Mouse (Mus musculus) neural tube, embryonic 11.5 days (tissue): Measurements from ENCODE around the gene Slc16a5. TPM values are rescaled to one million over a fixed set of nuclear protein-coding genes. Genes with fewer than 3 reads are reported as not detected.

Experiments
- ATAC-seq: fragments of 200-750 bp; cut with Nextera tagmentation; 2 replicates; pipeline ENCODE4 v1.8.0; 2017; ENCODE audit warnings: moderate number of reproducible peaks, mild to moderate bottlenecking, moderate TSS enrichment, moderate library complexity; ENCODE audit not compliant: insufficient read depth, low FRiP score, low TSS enrichment
- DNase-seq: peaks from one replicate; pipeline ENCODE4 v3.0.0-alpha.2; 2015; ENCODE audit warnings: low spot score
- H3K27ac ChIP-seq: fragments of 300-500 bp; sonication (generic); 2 replicates; pipeline ENCODE4 v1.5.1; 2014; ENCODE audit warnings: low read depth, mild to moderate bottlenecking, low read length
- H3K27me3 ChIP-seq: fragments of 300-500 bp; sonication (generic); 2 replicates; pipeline ENCODE4 v1.6.1; 2014; ENCODE audit warnings: mild to moderate bottlenecking, low read length, mixed read lengths; ENCODE audit not compliant: control insufficient read depth, insufficient read depth
- H3K36me3 ChIP-seq: fragments of 300-500 bp; sonication (generic); 2 replicates; pipeline ENCODE4 v1.6.1; 2014; ENCODE audit warnings: mild to moderate bottlenecking, low read length, moderate library complexity, mixed read lengths; ENCODE audit not compliant: control insufficient read depth, insufficient read depth
- H3K4me1 ChIP-seq: fragments of 300-500 bp; sonication (generic); 2 replicates; pipeline ENCODE4 v1.6.1; 2014; ENCODE audit warnings: low read length, mixed read lengths; ENCODE audit not compliant: control insufficient read depth, insufficient read depth
- H3K4me2 ChIP-seq: fragments of 300-500 bp; sonication (generic); 2 replicates; pipeline ENCODE4 v1.6.1; 2014; ENCODE audit warnings: low read depth, mild to moderate bottlenecking, moderate library complexity
- H3K4me3 ChIP-seq: fragments of 300-500 bp; sonication (generic); 2 replicates; pipeline ENCODE4 v1.5.1; 2014; ENCODE audit warnings: low read depth, low read length
- H3K9ac ChIP-seq: fragments of 300-500 bp; sonication (generic); 2 replicates; pipeline ENCODE4 v1.6.1; 2014; ENCODE audit warnings: mild to moderate bottlenecking, low read length
- H3K9me3 ChIP-seq: fragments of 300-500 bp; sonication (generic); 2 replicates; pipeline ENCODE4 v1.6.1; 2016; ENCODE audit warnings: low read length; ENCODE audit not compliant: control insufficient read depth
- WGBS: fragments of 180-500 bp; shearing (Covaris S2); extraction: QIAGEN DNeasy Blood & Tissue Kit; methylation state at CpG from one replicate; pipeline ENCODE4 v1.1.7; 2014; 5-methylcytosine and 5-hydroxymethylcytosine counted together
- microRNA-seq: library from miRNA; unstranded; fragments of <30 nt; microRNA quantifications from one replicate; pipeline ENCODE4, GENCODE M21; 2016
- polyA plus RNA-seq: library from polyadenylated mRNA; unstranded; fragments of >200 nt; fragmentation: Nextera tagmentation; extraction: Ambion mirVana; gene quantifications from 2 replicates; pipeline ENCODE4 v1.2.1, GENCODE M21; 2014

Gene Slc16a5
- polyA plus RNA-seq, 1 experiment from 2014 or later, result 0.11 TPM

DNA sequence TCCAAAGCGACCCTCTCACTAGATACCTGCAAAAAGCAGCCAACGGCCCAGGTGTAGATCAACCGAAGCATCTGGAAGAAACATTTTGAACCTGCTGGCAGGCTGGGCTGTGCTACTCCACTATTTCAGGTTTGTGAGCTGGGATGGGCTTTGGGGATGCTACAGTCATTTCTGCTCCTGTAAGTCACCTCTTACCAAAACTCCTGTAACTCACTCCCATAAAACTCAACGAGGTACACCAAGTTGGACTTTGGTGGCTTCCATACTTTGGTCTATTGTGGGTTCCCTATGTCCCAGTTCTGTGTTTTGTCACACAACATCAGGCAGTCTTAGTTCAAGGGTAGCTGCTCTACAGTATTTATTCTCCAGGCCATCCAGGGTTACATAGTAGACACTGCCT, 58.8 kb downstream of the Slc16a5 start:
- Histone ChIP-seq H3K4me1 (no peaks in the 10 kb centered on the region), H3K36me3 (0 out of 2 replicates have a peak, but pooled peaks cover 2% of the 10 kb centered on the region), H3K9me3 (no peaks in the 10 kb centered on the region), H3K4me3 (no peak overlapping the region), H3K27ac (no peak overlapping the region), H3K27me3 (no peaks in the 10 kb centered on the region), H3K4me2 (no peak overlapping the region), H3K9ac (no peak overlapping the region)
- WGBS, result 89% methylated on average over 4 of the region's 4 CpGs
- DNase-seq (no peak), ATAC-seq (no peak)

- H3K9ac ChIP-seq, result no peak overlapping the region
- no peaks in the 10 kb centered on the region for H3K27me3 ChIP-seq
- no peaks in the 10 kb centered on the region for H3K4me1 ChIP-seq
- H3K9me3 ChIP-seq, result no peaks in the 10 kb centered on the region
- no peak for DNase-seq
- peaks cover 4% of the 10 kb centered on the region; the same call in 1 of the 2 replicates for H3K36me3 ChIP-seq
- H3K4me2 ChIP-seq, result no peak overlapping the region
- no peak overlapping the region for H3K27ac ChIP-seq
- no peak overlapping the region for H3K4me3 ChIP-seq
- no peak for ATAC-seq
- 95% methylated on average over 2 of the region's 2 CpGs for WGBS
Measured at GRCm38 (mm10) chr11:115522238-115522637, 60.0 kb downstream of the Slc16a5 start.

- no peak overlapping the region for H3K4me2 ChIP-seq
- no peaks in the 10 kb centered on the region for H3K9me3 ChIP-seq
- H3K36me3 ChIP-seq, result peaks cover 6% of the 10 kb centered on the region; the same call in 1 of the 2 replicates
- H3K4me1 ChIP-seq, result no peaks in the 10 kb centered on the region
- no peak overlapping the region for H3K27ac ChIP-seq
- no peaks in the 10 kb centered on the region for H3K27me3 ChIP-seq
- H3K4me3 ChIP-seq, result no peak overlapping the region
- no peak for ATAC-seq
- no peak for DNase-seq
- H3K9ac ChIP-seq, result no peak overlapping the region
- WGBS, result 90% methylated on average over 2 of the region's 2 CpGs
Measured at GRCm38 (mm10) chr11:115522703-115523102, 60.4 kb downstream of the Slc16a5 start.

Small RNA genes lying within 50 kb of the gene (microRNA-seq; reads per million reads assigned to microRNA genes)
- gene Mir3968, result not detected

Other genes starting within 250 kb of the Slc16a5 start
- gene Grin2c, start 195.2 kb upstream of the Slc16a5 start, polyA plus RNA-seq, result 0.57 and 0.85 TPM in 2 replicates
- 14.0 and 15.1 TPM in 2 replicates for gene Fdxr, start 185.4 kb upstream of the Slc16a5 start, polyA plus RNA-seq
- gene Fads6, start 164.8 kb upstream of the Slc16a5 start, polyA plus RNA-seq, result 0.18 and 0.24 TPM in 2 replicates
- not detected in 2 replicates for gene Otop2, start 155.3 kb upstream of the Slc16a5 start, polyA plus RNA-seq
- 0.12 TPM in 1 of 2 replicates, not detected in the other for gene Ush1g, start 140.4 kb upstream of the Slc16a5 start, polyA plus RNA-seq
- 0.35 and 0.37 TPM in 2 replicates for gene Otop3, start 127.7 kb upstream of the Slc16a5 start, polyA plus RNA-seq
- gene Hid1, start 94.7 kb upstream of the Slc16a5 start, polyA plus RNA-seq, result 13.1 and 16.1 TPM in 2 replicates
- 18.1 and 18.5 TPM in 2 replicates for gene Cdr2l, start 80.6 kb upstream of the Slc16a5 start, polyA plus RNA-seq
- 221 and 230 TPM in 2 replicates for gene Mrpl58, start 58.7 kb upstream of the Slc16a5 start, polyA plus RNA-seq
- 866 and 868 TPM in 2 replicates for gene Atp5h, start 42.5 kb upstream of the Slc16a5 start, polyA plus RNA-seq
- 22.0 and 25.7 TPM in 2 replicates for gene Kctd2, start 42.3 kb upstream of the Slc16a5 start, polyA plus RNA-seq
- 0.12 TPM in 1 of 2 replicates, not detected in the other for gene Trim80, start 21.9 kb upstream of the Slc16a5 start, polyA plus RNA-seq
- 7.8 and 8.3 TPM in 2 replicates for gene Armc7, start 13.2 kb downstream of the Slc16a5 start, polyA plus RNA-seq
- gene Nt5c, start 29.4 kb downstream of the Slc16a5 start, polyA plus RNA-seq, result 76.0 and 77.0 TPM in 2 replicates
- gene Jpt1, start 51.9 kb downstream of the Slc16a5 start, polyA plus RNA-seq, result 870 and 877 TPM in 2 replicates
- gene Sumo2, start 73.8 kb downstream of the Slc16a5 start, polyA plus RNA-seq, result 1,294 and 1,337 TPM in 2 replicates
- 174 and 187 TPM in 2 replicates for gene Nup85, start 102.0 kb downstream of the Slc16a5 start, polyA plus RNA-seq
- 95.5 and 97.9 TPM in 2 replicates for gene Mrps7, start 141.5 kb downstream of the Slc16a5 start, polyA plus RNA-seq
- 31.4 and 31.7 TPM in 2 replicates for gene Gga3, start 141.6 kb downstream of the Slc16a5 start, polyA plus RNA-seq
- 17.1 and 17.7 TPM in 2 replicates for gene Mif4gd, start 150.5 kb downstream of the Slc16a5 start, polyA plus RNA-seq
- gene Slc25a19, start 165.8 kb downstream of the Slc16a5 start, polyA plus RNA-seq, result 23.0 and 25.4 TPM in 2 replicates
- gene Grb2, start 246.1 kb downstream of the Slc16a5 start, polyA plus RNA-seq, result 86.7 and 89.8 TPM in 2 replicates